Mouse (Mus musculus) myocyte (in vitro differentiated cells): Measurements from ENCODE around the gene Dcaf11.

Source experiments
- POLR2A ChIP-seq: IDR thresholded peaks from one replicate; pipeline ENCODE4 v1.6.1; 2011; ENCODE audit warnings: low read depth, mild to moderate bottlenecking, control low read depth, moderate library complexity; ENCODE audit not compliant: insufficient read length
- SRF ChIP-seq: IDR thresholded peaks from one replicate; pipeline ENCODE4 v1.6.1; 2011; ENCODE audit warnings: low read depth; ENCODE audit not compliant: control insufficient read depth, insufficient read length

- TF ChIP-seq POLR2A (peak; percentile 50), SRF (no peak)
Measured at GRCm38 (mm10) chr14:55560202-55561073, 632 bp downstream of the Dcaf11 start, which contains the start of gene A730061H03Rik.
